Mouse (Mus musculus) heart, postnatal 25 days (tissue): ENCODE measurements at regions not wholly inside any gene's neighbourhood (a gene's known extent, or its start where the extent isn't known, plus 50 kb on each side); places are given as distances from the start of the nearest gene placed in this dataset.
"Not testable (repeated sequence)": the region's sequence is repeated elsewhere in the genome, so short reads cannot be mapped to it uniquely, and the experiment has no call there.

Experiments
- DNase-seq: peaks from one replicate; pipeline ENCODE4 v3.0.0; 2022; ENCODE audit warnings: low spot score
- intact Hi-C: fragments of 180-260 bp; cut with DNase I; formaldehyde crosslinking; loops from one replicate; pipeline ENCODE4 v1.15.1; 2025

DNA sequence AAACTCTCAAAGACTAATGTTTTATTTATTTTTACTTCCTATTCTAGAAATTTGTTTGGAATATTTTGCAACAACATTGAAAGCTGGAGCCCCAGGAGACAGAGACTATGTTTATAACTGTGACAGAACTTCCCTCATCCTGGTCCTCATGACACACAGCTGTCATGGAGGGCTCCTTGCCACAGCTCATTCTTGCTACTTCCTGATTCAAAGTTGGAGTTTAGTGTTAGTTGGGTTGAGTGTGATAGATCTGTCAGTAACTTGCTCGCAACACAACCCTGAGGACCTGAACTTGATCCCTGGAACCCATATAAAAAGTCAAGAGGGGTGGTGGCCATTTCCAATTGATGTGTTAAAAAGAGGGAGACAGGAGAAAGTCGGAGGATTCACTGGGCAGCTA is 328.3 kb upstream of the Nox3 start:
- intact Hi-C loops: no loop called here
- no peak for DNase-seq

DNA sequence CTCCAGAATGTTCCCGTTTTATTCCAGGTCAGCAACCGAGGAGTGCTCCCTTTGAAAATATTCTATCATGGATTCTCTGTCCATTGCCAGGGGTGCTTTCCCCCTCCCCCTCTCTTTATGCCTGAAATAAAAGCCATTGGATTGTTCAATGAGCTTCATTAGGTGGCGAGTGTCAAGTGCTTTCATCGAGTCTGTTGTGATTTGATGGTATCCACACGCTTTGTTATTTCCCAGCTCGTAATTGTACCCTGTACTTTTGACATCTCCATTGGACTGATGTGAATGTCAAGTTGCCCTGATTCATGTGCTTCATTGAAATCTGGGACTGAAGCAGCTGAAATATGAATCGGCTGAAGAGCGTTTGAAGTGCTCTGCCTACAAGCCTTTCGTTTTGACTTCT is 333.1 kb upstream of the Nox3 start:
- no peak for DNase-seq
- intact Hi-C loops: no loop called here

DNA sequence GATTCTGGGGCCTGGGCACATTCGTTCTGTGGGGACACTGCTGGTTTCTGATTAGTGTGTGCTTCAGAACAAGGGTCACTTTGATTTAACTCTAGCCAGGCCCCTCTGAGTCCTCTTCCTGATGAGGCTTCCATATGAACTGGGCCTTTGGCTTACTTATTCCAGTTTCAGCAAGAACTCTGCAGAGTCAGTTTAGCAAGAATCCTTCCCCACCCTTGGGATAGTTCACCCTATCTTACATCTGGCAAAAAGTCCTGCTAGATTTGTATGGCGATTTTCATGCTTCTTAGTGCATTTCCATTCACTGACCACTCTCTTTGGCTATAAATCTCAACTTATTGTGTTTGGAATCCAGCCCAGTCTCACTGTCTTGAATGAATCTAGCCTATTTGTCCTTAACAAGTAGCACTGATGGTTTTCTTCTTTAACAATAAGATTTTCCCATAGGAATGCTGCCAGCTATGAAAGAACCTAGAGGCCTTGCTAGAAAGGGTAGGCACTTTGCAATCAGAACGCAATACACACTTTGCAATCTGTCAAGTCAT is 338.8 kb upstream of the Nox3 start:
- intact Hi-C loops: no loop called here
- DNase-seq: no peak

DNA sequence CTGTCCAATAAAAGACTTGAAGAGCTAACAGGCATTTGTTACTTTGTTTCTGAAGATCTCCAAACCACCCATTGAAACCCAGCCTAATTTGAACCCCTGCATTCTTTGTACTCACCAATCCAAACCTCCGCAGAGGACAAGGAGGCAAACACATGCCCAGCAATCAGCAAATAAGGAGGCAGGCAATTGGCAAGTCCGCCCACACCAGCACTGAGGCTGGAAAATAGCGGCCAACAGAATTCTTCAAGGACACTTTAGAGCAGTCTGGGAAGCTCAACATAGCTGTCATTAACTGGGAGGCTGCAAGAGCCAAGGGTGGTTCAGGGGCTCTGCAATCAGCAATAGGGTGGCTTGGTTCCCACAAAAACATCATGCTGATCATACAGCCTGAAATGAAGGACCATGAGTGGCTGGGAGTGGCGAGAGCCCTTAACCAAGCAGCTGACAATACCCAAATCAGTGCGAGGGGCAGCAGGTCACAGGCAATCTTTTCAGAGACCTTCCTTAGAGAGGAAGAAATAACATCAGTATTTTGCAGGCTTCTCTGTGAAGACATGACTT is 344.1 kb upstream of the Nox3 start:
- DNase-seq: peak; percentile 18
- intact Hi-C loops: no loop called here

DNA sequence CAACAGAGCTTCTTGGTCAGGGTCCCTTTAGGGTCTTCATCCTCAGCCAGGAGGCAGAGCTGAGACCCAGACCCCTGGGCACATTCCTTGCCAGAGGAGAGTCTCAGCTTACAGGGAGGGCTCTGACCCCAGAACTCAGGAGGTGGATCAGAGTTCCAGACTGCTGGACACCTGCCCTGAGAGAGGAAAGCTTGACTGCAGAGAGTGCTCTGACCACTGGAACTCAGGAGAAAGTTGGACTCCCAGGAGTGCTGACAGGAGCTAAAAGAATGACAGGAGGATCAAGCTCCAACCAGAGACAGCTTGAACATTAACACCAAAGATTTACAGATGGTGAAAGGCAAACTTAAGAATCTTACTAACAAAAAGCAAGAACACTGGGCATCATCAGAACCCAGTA is 364.1 kb upstream of the Nox3 start:
- DNase-seq, intact Hi-C loops: not testable (repeated sequence)

DNA sequence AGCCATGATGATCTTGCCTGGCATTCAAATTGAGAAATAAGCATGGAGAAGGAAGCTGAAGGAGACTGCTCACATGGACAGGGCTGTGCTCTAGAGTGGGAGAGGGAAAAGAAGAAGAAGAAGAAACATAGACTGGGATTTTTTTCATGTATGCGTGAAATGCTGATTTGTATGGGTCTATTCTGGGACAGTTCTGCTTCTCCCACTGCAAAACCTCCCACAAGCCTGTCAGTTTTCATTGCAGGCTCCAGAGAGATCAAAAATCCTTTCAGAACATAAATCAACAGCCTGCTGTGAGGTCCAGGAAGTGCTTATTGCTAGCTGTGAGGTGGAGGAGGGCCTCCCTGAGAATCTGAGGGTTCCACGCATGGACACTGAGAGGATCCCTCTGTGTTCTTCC is 377.3 kb upstream of the Nox3 start:
- no peak for DNase-seq
- intact Hi-C loops: no loop called here

DNA sequence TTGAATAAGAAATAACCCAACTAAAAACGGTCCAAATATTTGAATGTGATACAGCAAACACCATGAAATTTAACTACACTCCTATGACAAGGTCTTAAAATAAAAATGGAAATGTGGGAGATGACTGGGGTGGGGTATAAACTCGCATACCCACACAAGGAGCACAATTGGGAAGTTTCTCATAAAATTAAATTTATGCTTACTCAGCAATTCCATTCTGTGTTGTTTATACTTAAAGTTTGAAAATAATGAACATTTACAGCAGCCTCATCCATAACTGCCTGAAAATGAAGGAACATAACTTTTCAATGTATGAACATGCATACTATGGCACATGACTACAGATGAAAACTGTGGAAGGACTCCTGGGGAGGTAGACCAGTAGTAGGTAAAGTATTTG is 384.5 kb upstream of the Nox3 start:
- intact Hi-C loops: no loop called here
- no peak for DNase-seq

DNA sequence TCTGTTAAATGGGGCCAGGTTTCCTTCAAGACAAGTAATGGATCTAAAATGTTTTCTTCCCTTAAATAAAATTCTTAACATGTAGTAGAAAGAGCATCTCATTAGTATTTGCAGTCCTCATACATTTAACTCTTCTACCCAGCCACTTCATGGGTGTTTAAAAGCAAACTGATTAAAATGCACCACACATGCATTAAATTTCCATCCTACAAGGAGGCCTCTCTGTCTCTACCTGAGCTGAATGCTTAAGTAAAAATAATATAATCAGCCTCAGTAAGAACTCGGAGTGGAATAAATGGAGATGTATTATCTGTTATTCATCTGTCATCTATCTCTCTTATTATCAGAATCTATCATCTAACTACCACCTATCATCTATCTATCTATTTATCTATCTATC is 398.6 kb upstream of the Nox3 start:
- DNase-seq: no peak
- intact Hi-C loops: no loop called here

DNA sequence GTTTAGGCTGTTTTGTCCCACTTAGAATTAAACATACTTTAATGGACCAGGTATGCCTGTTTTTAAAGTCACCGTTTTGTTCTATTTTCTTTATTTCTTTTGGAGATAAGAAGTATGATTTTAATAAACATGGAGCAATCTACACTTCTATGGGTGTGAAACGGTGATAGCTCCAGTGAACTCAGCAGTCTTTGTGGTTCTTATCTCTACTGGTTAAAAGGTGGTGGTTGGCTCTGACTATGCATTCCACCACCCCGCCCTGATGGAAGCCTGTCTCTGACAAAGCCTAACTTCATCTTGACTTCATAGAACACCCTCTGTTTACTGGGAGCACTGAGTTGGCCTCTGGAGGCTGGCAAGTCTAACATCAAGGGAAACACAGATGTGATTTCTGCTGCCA is 407.3 kb upstream of the Nox3 start:
- no peak for DNase-seq
- intact Hi-C loops: no loop called here

DNA sequence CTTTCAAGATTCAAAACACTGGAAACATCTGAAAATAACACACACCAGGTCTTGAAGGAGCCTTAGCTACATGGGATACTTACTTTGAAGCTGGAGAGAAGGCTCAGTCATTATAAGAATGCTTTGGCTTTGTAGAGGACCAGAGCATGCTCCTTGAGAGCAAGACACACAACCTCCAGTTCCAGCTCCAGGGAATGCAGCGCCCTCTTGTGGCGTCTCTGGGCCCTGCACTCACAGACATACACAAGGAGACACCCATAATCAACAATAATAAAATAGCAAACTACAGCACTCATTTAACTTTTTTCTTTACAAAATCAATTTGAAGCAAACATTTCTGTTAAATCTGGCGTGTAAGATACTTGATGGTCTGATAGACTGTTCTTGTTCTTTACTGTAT is 413.2 kb upstream of the Nox3 start:
- DNase-seq: no peak
- intact Hi-C loops: no loop called here

DNA sequence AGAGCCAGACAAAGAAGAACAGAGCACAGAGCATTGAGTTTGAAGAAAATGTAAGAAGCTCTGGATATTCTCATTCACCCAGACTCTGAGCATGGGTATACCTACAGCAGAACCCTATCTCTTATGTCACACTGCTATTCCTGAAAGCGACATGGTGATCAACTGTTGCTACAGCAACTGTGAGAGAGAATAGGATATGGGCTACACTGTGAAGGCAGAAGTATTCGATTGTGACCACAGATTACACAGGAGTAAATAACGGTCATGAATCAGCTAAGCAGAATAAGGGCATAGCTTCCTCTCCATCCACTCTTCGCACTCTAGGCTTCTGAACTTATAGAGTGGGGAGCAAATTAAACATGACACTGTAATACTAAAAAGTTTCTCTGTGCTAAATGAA is 417.0 kb upstream of the Nox3 start:
- no peak for DNase-seq
- intact Hi-C loops: no loop called here

DNA sequence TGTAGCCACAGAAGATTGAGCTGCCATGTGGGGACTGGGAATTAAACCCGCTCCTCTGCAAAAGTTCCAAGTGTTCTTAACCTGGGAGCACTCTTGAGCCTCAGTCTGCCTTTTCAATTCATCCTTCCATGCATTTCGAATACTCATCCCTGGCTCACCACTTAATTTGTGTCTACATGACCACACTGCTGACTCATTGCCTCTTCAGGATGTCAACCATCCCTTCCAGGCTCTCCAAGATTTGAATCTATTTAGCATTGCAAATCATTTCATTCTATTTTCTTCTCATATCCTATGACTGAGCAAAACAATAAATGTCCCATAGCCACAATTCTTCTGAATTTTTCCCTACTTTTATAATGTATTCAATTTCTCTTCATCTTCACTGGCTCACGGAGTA is 420.4 kb upstream of the Nox3 start:
- DNase-seq: no peak
- intact Hi-C loops: no loop called here

DNA sequence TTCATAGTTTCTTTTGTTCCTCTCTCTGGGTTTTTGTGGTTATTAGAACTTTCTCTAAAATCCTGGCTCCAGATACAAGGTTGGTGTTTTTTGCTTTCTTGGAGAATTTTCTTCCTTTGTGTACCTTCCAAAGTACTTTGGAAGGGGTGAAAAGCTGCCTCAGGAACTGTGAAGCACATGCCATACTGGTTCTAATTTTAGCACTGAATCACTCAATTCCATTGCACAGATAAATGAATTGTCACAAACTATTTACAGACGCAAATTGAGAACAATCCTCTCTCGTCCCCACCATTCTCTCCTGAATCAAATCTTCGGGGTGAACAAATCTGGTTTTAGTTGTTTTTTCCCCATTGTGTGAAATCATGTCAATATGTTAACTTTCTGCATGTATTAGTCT is 437.6 kb upstream of the Nox3 start:
- no peak for DNase-seq
- intact Hi-C loops: no loop called here

DNA sequence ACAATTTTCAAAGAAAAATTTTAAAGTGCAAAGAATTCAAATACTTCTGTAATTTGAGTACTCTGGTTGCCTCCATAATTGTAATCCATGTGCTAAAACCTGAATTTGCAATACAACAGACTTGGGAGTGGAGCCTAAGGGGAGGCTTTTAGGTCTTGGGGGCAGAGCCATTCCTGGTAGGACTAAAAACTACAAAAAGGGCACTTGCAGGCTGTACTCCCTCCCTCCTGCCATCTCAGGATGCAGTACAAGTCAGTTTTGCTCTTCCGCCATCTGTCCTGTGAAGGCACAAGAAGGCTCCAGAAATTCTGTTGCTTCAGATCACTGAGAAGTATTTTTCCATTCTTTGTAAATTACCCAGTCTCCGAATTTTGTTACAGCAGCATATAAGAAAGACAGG is 467.4 kb upstream of the Nox3 start:
- intact Hi-C loops: no loop called here
- no peak for DNase-seq

DNA sequence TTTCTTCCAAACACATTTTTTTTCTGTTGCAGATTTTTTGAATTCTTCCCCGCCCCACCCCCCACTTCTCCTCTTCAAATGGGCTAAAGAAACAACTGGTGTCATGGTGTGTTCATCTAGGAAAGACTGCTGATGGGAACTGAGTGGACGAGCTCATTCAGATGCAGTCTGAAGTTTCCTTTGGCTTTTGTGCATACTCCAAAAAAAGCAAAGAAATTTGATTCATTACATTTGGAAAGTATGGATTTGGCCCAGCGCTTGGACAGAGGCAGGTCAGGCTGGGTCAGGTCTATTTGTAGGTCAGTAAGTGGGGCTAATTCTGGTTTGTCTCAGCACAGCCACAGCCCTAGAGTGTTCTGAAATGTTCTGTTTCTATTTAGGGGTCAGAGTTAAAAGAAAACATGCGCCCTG is 477.9 kb upstream of the Nox3 start:
- DNase-seq: peak; percentile 19
- intact Hi-C loops: loop anchor here (5.0 kb wide), 1 partner anchor 43 kb away; no protein-coding TSS in a partner anchor

DNA sequence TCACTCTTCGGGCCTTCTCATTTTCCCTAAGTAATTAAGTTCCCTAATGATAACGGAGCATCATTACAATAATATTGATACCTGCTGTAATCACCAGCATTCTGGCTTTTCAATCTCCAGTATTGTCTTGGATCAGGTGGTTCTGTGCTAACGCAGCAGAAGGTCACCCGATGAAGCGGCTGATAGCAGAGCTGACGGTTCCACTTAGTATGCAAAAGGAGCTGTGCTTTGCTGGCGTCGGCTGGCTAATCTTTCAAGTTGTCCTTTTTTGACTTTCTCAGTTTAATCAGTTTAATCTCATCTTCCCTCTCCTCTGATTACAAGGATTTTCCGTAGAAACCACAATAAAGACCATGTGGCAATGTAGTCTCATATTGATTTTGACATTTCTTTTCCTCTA is 478.9 kb upstream of the Nox3 start:
- intact Hi-C loops: no loop called here
- DNase-seq: no peak

DNA sequence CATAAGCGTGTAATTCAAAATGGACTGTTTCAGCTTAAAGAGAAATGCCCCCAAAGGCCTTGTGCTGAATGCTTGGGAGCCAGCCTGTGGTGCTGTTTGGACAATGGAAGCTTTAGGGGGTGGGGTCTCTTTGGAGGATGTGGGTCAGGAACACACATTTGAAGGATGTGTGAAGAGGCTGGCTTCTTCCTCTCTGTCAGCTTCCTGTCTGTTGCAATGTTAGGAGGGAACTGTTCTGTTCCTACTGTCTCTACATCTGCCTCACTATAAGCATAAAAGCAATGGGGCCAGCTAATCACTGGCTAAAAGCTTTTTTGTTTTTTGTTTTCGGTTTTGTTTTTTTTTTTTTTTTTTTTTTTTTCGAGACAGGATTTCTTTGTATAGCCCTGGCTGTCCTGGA is 480.5 kb upstream of the Nox3 start:
- intact Hi-C loops: no loop called here

DNA sequence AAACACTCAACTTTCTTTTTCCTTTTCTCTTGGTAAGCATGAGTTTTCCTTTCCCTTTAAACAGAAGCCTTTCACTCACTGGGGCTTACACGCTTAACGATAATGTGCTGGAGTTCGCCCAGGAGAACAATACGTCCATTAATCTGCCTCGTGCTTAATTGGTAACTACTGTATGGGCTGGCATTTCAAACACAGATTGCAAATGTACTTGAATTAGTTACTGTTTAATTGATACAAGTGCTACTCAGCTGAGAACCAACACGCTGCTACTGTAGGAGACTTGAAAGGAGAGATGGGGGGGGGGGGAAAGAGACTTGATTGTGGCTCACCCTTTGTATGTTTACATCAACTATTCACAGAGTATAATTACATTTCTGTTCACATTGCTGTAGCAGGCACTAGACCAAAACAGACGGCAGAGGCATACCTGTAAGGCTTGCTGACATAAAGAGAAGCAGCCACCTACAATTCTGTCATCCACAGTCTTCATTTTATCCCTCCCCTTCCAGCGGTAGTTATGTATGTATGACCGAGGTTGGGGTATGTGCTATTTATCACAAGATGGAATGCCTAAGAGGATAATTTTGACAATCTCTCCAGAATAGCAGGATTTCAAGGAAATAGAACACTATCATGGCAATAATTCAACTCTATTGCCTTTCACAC is 481.6 kb upstream of the Nox3 start:
- intact Hi-C loops: no loop called here
- DNase-seq: no peak

More for the DNA sequence above, 480.5 kb upstream of the Nox3 start:
- no peak for DNase-seq

DNA sequence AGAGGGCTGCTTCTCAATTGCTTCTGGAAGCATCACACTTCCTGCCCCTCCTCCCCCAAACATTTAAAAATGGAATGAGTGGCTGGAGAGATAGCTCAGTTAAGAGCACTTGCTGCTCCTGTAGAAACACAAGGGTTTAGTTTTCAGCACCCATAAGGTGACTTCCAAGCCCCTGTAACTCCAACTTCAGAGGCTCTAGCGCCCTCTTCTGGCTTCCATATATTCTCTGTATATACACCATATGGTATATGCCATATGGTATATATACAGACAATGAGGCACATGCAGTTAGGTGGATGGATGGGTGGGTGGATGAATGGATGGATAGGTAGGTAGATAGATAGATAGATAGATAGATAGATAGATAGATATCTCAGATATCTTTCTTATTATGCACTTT is 483.2 kb upstream of the Nox3 start:
- DNase-seq: no peak
- intact Hi-C loops: no loop called here

DNA sequence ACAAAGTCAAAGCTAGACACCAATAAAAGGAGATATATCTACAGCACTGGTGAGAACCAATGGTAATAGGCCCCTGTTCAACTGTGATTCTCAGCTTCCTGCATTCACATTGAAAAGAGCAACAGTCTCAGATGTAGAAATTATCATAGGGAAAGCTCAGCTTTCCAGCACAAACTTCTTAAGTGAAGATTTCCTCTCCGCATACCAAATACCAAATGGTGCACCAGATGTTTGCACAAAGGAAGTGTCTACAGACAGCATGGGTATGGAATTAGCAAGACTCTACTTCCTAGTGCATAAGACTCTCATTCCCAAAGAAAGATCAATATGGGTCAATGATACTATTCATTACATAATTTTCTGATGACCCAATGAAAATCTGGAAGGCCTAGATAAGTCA is 486.0 kb upstream of the Nox3 start:
- no peak for DNase-seq
- intact Hi-C loops: no loop called here

DNA sequence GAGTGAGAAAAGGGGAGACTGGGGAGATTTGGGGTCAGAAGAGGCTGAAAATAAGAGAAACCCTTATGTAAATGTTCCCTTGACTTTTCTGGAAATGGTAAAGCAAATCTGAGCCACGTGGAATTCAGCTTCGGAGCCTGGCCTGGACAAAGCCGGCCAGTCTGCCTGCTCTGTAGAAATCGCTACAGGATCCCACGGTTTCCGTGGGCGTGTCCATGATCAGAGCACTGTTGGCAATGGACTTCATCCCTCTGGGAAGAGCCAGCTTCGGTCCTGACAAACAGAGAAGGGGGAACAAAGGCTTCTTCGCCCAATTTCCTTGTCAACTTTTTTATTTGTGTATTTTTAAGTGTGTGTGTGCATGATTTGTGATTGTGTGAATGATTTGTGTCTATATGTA is 490.7 kb upstream of the Nox3 start:
- intact Hi-C loops: no loop called here
- no peak for DNase-seq

DNA sequence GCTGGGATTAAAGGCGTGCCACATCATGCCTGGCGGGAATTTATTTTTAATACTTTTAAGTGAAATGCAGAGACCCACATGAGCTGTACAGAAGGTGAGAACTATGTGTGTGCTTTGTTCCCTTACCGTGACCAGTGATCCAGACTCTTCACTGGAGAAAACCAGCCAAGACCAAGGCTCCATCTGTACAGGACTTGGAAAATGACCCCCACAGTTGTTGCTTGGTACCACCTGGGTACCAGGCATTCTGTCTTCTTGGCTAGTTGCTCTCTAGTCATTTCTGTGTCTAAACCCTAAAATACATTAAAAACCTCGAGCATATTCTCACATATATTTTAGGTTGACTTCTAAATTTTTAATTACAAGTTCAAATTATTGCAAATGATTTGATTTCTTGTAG is 491.5 kb upstream of the Nox3 start:
- intact Hi-C loops: no loop called here
- DNase-seq: no peak
